Mouse (Mus musculus): ENCODE results near the gene Gm5426. TPM values are rescaled to one million over a fixed set of nuclear protein-coding genes. Genes with fewer than 3 reads are reported as not detected.
"Not testable (repeated sequence)": the region's sequence is repeated elsewhere in the genome, so short reads cannot be mapped to it uniquely, and the experiment has no call there.

Gm5426 gene
- total RNA-seq, 2 experiments from 2014 or later: not detected

DNA sequence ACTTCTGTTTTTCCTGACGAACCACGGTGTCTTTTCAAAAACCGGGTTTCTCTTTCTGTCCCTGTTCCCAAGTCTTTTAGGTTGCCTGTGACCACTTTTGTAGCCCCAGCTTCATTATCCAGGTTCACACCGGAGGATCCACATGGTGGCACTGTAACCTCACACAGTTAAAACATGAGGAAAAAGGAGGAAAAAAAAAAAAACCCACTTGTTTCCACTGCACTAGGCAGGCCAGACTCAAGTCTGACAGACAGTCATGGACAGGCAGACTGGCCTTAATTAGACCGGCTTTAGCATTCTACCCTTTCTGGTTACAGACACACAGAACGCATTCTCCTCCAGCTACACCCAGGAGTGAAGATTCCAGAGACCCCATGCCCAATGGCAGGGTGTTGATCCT, 4.2 kb upstream of the Gm5426 start:
- peak; percentile 65 to 78 for DNase-seq (ENCODE audit: low spot score in 2 of 2)

DNA sequence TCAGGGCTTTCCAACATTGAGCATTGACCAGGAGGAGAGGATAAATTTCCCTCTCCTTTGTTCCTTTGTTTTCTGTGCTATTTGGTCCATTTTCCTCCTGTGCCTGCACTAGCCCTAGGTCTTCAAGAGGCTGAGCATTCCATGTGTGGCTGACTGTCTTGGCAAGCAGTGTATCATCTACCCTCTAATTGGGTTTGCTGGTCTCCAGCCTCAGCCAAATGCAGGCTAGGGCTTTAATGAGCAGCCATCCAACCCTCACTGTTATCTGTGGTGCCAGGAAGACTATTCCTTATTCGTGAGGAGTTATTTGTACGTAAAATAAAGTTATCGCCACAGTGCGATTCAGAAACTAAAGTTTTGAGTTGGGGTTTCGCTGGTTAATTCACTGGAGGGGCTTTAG, 2.2 kb downstream of the Gm5426 start:
- no peak for DNase-seq (ENCODE audit: low spot score in 2 of 2)

DNA sequence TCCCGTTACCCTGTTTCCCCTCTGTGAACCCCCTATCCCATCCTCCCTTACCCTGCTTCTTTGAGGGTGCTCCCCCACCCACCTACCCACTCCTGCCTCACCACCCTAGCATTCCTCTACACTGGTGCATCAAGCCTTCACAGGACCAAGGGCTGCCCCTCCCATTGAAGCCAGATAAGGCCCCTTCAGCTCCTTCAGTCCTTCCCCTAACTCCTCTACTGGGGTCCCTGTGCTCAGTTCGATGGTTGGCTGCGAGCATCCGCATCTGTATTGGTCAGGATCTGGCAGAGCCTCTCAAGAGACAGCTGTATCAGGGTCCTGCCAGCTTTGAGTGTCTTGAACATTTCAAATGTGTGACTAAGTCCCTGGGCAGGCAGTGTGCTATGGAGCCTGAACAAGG, 2.9 kb downstream of the Gm5426 start:
- DNase-seq (ENCODE audit: low spot score in 2 of 2): not testable (repeated sequence)

DNA sequence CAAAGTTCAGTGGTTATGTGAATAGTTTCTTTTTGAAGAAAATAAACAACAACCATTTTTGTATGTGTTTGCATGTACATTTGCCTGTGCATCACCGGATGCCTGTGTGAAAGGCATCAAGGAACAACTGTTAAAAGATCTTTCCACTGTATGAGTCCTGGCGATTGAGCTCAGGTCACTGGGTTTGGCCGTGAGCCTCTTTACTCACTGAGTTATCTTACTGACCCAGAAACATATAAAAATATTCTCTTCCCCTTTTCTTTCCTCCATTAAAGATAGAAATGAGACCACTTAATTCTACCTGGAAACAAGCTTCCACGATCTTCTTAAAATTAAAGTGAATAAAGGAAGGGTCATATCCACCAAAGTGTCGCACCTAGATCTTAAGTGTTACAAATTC, 10.2 kb downstream of the Gm5426 start:
- no peak for DNase-seq (ENCODE audit: low spot score in 2 of 2)

DNA sequence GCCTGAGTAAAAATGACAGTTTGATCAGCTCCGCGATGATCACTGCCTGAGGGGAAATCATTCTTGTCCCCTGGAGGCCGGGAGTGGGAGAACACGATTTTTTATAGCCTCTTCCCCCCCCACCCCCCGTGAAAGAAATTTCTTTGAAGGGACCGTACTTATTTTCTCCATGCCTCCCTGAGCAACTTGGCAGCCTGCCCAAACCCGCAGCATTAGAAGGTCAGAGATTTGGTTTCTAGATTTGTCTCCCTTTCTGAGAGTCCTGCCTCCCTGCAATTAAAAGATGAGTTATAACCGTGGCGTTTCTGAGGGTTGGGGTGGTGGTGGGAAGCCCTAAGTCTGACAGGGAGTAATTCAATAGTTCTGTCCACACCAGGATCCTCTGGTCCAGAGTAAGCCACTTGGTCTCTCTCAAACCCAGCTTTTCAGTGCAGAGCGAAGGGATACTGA, 11.9 kb downstream of the Gm5426 start:
- no peak for DNase-seq (ENCODE audit: low spot score in 2 of 2)

DNA sequence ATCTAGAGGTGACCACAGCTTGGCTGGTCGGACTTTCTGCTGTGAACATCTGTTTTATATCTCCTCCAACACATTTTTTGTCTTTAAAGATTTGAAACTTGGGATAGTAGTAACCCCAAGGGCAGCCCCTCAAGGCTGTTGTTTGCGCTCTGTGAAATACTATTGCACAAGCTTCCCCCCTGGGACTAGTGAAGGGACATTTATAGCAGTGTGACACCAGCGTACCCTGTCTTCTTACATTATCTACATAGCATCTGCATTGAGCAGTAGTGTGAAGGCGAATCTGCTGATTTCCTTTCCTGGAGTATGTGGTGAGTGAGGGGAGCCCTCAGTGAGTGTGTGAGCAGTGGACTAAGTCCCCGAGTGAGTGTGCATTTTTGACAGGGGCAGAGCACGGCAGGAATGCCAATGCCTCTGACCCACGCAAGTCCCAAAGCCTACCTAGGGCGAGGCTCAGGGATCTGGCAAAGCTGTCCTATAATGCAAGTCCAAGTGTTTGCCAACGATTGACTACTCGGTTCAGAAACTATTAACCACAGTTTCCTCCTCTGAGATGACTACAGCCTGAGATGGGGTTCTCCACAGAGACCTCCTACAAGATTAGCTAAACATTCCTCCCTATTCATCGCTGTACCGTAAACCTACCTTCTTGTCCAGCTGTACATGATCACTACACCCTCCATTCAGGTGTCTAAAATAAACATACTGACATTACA, 14.2 kb downstream of the Gm5426 start:
- DNase-seq (ENCODE audit: low spot score in 2 of 2): no peak

DNA sequence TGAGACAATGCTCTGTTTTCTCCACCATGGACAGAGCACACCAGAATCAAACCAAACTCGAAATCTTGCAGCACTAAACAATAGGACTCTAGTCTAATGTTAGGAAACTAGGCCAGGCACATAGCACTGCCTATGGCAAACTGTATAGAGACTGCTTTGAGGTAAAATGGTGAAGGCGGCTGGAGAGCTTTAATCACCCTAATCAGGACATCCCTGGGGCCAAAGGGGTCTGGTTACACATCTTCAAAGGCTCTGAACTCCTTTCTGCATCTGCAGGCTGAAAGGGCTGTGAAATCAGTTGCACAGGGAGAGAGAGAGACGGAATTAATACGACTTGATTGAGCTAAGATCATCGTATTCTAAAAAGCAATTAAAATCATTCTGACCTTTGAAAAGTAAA, 16.9 kb downstream of the Gm5426 start:
- DNase-seq (ENCODE audit: low spot score in 2 of 2): no peak

DNA sequence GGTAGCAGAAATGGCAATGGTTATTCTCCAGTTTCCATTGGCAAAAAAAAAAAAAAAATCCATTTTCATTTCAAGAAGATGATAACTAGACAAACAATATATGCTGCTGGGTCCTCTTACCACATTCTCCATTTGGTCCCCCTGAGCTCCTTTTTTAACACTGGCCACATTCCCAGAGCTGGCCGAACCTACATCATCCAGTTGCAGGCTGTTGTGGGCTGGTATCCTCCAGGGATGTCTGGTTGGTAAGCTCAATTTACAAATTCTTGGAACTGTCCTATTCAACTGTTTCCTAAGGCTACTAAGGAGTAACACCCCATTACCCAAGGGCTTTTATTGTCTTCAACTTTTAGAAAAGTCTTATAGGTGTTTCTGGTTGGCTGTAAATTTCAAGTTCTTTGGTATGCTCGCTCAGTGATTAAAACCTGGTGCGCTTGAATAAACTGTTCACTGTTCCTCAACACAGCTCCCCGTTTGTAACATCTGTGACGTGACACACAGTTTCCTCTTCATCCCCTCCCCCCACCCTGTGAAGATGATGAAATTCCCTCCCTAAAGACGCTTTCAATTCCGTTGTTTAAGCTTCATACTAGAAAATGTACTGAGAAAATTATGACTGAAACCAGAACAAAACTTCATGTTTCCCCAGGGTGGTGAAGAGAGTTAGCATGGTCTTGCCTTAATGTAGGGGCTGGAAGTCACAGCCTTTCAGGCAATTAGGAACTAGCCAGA, 26.7 kb downstream of the Gm5426 start:
- DNase-seq (ENCODE audit: low spot score in 2 of 2): no peak

DNA sequence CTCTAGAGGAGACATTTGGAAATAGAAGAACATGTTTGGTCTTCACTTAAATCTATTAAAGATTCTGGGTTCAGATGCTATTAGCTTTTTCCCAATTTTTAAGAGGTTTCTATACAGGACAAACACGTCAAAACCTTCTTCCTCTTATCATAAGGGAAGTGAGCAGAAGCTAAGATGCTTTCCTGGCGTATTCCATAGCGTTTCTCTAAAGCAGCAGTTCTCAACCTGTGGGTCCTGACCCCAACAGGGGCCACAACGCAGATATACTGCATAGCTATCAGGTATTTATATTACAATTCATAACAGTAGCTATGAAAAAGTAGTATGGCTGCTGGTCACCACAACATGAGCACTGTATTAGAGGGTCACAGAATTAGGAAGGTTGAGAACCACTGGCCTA, 27.4 kb downstream of the Gm5426 start:
- DNase-seq (ENCODE audit: low spot score in 2 of 2): no peak

DNA sequence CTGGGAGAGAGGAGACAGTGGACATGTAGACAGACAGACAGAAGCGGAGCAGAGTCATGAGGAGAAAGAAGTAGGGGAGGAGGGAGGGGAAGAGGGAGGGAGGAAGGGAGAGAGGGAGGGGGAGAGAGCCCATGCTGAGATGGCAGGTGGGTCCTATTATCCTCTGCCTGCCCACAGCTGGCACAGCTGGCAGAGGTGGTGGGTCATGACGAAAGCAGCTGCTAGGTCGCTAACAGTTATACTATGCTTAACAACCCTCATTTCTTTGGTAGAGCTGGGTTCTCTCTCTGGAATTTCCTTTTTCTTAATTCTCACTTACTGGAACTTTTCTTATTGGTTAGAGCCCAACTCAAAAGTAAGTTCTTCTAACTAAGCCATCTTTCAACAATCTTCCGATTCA, 28.9 kb downstream of the Gm5426 start:
- DNase-seq (ENCODE audit: low spot score in 2 of 2): no peak

DNA sequence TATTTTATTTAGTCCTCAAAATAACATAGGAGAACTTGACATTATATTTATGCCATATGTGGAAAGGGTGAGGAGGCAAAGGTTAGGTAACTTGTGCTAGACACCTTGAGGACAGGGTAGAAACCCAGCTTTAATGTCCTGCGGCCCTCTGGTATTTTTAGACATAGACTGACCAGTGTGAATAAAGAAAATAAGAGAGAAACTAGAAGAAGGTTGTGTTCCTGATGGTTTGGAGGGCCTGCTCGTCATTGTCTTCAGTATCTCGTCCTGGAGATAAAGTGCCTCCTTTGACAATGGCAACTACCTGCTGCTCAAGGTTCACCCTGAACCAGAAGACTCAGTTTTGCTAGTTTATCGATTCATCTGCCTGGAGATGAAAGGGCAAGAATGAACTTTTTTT, 32.6 kb downstream of the Gm5426 start:
- DNase-seq (ENCODE audit: low spot score in 2 of 2): no peak

DNA sequence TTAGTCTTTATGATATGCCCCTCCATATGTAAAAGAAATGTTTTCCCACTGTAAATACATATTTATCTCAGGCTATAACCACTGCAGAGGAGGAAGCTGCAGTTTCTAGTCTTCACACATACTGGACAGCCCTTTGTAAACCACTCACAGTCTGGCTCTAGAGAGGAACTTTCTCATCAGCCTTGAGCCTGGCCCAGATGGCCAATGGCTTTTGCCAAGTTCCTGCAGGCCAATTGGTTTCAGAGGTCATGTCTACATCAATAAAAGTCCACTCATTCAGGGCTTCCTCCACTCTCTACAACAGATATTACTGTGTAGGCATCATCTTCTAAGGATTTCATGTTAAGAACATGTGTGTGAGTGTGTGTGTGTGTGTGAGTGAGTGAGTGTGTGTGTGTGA, 35.1 kb downstream of the Gm5426 start:
- no peak for DNase-seq (ENCODE audit: low spot score in 2 of 2)

DNA sequence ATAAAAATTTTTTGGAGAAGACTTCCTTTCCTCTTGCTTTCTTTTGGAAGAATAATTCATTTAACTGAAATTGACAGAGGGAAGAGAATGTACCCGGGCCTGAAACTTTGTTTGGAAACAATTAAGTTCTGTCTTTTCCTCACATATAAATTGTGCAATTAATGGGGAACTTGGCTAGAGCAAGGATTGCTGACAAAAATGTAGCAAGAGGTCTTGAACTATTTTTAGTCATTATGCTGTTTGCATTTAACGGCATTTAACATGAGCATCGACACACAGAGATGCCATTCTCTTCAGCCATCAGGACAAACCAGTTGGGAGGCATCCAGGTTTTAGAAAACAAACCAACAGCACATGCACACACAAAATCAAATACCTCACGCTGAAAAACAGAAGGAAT, 36.6 kb downstream of the Gm5426 start:
- DNase-seq (ENCODE audit: low spot score in 2 of 2): no peak

DNA sequence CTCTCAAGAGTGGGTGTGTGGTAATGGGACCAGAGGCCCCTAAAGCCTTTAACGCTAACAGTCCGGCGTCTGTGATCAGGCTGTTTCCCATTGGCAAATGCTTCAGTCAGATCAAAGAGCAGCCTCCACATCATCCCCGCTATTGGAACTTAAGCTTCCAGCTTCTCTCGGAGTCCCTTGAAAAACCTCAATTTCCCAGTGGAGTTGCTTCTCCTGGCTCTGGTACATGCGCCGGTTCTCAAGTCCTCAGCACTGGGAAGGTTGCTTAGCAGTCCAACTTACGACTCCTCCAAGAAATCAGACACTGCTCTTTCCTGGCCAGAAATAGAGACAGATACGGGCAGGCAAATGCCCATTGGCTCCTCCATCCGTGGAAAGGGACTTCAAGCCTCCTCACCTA, 37.4 kb downstream of the Gm5426 start:
- no peak for DNase-seq (ENCODE audit: low spot score in 2 of 2)

DNA sequence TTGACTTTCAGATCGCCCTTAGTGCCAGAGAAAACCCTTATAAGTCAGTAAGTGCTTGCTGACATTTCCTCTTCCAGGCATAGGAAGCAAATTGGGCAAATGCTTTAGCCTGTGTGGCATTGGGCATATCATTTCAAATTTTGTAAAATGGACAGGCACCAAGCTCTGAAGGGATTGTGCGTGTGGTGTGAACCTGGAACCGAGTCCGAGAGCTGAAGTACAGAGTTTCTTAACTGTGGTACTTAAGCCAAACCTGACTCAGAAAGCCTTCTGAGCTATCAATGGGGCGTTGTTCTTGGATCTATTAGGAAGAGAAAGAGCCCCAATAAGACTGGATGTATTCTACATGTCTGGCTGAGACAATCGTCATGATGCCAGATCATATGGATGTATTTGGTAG, 40.5 kb downstream of the Gm5426 start:
- DNase-seq (ENCODE audit: low spot score in 2 of 2): no peak

DNA sequence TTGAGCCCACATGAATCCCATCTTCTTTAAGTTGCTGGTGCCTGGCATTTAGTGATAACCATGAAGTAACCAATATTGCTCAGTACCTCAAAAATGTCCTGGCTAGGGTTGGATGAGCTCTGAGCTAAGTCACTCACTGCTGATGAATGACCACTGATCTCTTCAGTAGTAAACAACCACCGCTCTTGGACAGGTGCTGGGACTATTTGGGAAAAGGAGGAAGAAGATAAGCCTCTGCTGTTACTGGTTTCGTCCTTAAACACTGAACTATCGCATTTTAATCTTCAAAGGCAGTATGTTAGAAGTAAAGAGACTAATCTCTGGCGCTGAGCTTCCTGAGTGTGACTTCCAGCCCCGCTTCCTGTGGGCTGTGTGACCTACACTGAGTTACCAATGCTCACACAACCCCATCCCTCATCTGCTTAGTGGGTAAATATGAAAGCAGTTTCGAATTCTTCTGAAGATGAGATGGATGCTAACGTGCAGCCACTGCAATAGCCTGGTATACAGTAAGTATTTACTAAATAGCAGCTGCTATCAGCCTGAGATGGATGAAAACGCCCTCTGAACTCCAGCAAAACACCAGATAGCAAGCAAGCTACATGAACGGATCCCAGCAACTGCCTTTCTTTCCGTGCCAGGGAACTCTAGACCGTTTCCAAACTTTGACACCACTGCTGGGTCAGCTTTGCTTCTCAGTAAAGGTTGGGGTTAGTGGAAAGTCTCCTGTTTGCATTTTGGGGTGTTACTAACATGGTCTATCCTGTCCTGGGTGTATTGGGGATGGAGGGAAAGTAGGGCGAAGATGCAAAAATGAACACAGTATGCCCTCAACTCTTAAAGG, 44.4 kb downstream of the Gm5426 start:
- DNase-seq (ENCODE audit: low spot score in 2 of 2): no peak

DNA sequence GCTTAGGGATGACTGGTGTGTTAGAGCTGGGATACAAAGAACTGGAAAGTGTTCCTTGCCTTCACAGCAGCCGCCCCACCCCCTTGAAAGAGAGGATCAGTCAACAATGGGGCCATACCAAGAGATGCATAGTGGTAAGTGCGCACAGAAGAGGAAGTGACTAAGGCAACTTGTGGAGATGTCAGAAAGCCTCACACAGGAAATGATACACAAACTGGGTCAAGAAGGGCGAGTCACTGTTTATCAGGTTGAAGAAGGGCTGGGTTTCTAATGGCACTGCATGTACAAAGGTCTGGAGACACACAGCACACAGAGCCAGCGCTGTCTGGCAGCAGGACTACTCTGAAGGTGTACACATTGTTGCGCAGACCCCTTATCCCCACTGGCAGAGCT, 45.0 kb downstream of the Gm5426 start:
- DNase-seq (ENCODE audit: low spot score in 2 of 2): no peak

DNA sequence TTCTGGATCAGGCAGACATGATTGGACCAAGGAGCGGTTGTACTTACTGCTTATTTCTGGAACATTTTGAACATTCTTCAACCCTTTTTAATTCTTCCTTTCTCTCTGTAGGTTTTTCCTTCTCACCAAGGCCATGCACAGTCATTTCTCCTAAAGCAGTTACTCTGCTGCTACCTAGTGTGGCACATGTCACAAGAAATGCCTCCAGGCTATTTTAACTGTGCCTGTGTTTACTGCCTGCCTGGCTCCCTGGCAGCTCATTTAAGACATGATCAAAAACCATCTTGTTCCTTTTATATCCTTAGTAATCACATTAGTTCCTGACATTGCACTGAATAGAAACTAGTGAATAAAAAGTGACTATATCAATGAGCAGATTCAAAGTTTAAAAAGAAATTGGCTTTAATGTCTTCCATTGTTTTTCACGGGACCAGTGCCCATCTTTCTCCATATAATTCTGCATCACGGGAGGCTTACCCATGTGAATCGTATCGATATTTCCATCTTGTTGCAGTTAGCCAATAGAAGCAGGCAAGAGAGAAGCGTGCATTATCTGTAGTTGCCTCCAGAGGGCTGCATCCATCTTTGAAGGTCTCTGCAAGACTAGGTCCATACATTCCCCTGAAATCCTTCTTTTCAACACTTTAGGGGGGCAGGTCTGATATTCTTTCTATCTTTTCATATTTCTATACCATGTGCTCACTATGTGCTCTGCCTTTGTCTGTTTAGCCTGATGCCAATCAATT, 45.7 kb downstream of the Gm5426 start:
- DNase-seq (ENCODE audit: low spot score in 2 of 2): no peak

DNA sequence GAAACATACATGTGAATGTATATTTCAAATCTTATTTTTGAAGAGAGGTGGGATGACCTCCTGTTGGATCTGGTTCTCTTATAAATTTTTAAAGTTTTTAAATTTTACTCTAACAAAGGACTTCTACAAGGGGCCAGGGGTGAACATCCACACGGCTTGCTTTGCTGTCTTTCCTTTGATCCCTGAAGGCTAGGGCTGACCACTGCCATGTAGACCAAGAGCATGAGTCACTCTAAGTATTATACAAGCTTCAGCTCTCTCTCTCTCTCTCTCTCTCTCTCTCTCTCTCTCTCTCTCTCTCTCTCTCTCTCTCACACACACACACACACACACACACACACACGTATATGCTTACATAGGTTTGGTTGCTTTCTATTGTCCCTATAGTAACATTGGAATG, 48.6 kb downstream of the Gm5426 start:
- DNase-seq (ENCODE audit: low spot score in 2 of 2): no peak

DNA sequence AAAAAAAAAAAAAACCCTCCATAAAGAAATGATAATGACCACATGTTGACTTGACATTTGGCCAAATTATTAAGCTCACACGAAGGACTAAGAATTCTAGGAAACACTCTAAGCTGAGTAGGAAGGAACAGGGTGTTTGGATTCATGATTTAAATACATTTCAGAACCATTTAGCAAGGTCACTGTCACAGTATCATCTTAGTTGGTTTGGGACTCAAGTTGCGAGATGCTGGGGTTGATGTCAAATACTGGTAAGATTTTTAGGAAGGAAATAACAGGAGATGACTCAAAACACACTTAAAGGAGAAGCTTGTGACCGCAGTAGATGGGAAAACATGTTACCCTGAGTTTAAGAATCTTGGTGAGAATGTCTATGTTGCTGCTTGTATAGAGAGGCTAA, 49.2 kb downstream of the Gm5426 start:
- no peak for DNase-seq (ENCODE audit: low spot score in 2 of 2)
